Mouse (Mus musculus) cortical plate, adult 2 months (tissue): ENCODE measurements at regions not wholly inside any gene's neighbourhood (a gene's known extent, or its start where the extent isn't known, plus 50 kb on each side); places are given as distances from the start of the nearest gene placed in this dataset.

Experiments used
- CTCF ChIP-seq: fragments of 200-500 bp; IDR thresholded peaks from 2 replicates; pipeline ENCODE4 v1.5.1; 2011; ENCODE audit warnings: mild to moderate bottlenecking, control low read depth, low read length; ENCODE audit not compliant: insufficient read depth; ENCODE audit errors: extremely low read depth
- POLR2A ChIP-seq: fragments of 200-500 bp; IDR thresholded peaks from 2 replicates; pipeline ENCODE4 v1.6.1; 2011; ENCODE audit warnings: mild to moderate bottlenecking, low read length, control low read depth; ENCODE audit not compliant: insufficient read depth; ENCODE audit errors: extremely low read depth

DNA sequence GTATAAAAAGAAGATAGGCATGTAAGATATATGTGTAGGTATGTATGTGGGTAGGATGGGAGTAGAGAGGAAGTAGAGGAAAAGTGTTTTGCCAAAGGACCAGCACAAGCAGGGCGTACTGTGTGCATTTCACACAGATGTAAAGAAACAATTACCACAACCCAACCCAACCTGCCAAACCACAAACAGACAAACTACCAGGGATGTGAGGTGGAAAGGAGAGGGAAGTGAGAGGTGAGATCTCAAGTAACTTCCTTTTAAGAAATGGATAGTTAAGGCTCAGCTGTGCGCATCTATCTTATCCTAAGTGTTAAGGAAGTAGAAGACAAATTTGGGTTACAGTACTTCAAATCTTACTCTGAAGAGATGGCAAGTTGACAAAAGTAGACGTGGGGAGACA, 322.4 kb downstream of the Rnd3 start:
- no peak for TF ChIP-seq POLR2A
- no peak for TF ChIP-seq CTCF
